Mouse (Mus musculus): ENCODE results near the gene Agap1. TPM values are rescaled to one million over a fixed set of nuclear protein-coding genes. Genes with fewer than 3 reads are reported as not detected.

The Agap1 gene
- polyA plus RNA-seq, 1 experiment from 2014 or later = 42.6 TPM

GRCm38 (mm10) chr1:89691096-89691495, 236.5 kb downstream of the Agap1 start:
- ATAC-seq (ENCODE audit: low FRiP score) = no peak
- H3K9ac ChIP-seq (replicated peaks) = no peak overlapping the region
- H3K4me2 ChIP-seq = no peak overlapping the region

DNA sequence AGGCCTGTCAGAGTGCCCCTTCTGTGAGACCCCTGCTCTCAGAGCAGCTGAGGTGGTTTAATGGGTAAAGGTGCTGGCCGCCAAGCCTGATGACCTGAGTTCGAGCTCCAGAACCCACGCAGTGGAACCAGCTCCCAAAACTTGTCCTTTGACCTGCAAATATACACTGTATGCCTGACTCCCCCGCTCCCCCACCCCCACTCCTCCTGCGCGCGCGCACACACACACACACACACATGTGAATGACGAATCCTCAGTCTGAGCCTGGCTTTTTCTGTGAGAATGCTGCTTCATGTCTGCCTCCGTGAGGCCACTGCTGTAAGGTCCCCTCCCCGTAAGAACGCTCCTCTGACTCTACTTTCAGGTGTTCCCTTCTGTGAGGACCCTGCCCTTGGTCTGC, 237.8 kb downstream of the Agap1 start:
- no peak for ATAC-seq (ENCODE audit: low FRiP score)

More at GRCm38 (mm10) chr1:89691096-89691495, 236.5 kb downstream of the Agap1 start:
- Histone ChIP-seq H3K4me1 (peaks cover 32% of the 10 kb centered on the region), H3K27me3 (replicated peaks) (no peaks in the 10 kb centered on the region), H3K36me3 (peaks cover 7% of the 10 kb centered on the region), H3K4me3 (replicated peaks) (no peak overlapping the region), H3K27ac (replicated peaks) (no peak overlapping the region), H3K9me3 (replicated peaks) (no peaks in the 10 kb centered on the region)
- 69% methylated on average over 1 of the region's 1 CpGs for WGBS

DNA sequence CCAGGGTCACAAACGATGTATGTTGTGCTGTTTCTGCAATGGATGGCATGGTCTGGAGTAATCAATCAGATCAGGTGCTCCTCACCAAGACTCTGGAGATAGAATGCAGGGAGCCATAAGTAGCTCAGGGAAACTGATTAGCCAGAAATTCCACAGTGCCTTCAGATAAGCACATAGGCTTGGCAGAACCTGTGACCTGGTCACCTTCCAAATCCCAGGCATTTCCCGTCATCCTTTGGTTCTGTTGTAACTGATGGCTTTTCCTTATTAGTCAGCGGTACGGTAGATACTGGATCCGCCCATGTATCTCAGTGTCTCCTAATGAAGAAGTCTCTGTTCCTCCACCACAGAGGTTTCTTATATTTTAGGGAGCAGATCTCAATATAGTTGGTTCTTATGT, 240.3 kb downstream of the Agap1 start:
- no peak overlapping the region for H3K4me3 ChIP-seq (replicated peaks)
- H3K36me3 ChIP-seq = peaks cover 6% of the 10 kb centered on the region
- no peaks in the 10 kb centered on the region for H3K9me3 ChIP-seq (replicated peaks)
- no peak overlapping the region for H3K9ac ChIP-seq (replicated peaks)
- no peak overlapping the region for H3K4me2 ChIP-seq
- WGBS = 96% methylated on average over 5 of the region's 5 CpGs
- H3K27me3 ChIP-seq (replicated peaks) = no peaks in the 10 kb centered on the region; the same call in 1 of the 2 replicates
- no peak overlapping the region for H3K27ac ChIP-seq (replicated peaks)
- ATAC-seq (ENCODE audit: low FRiP score) = no peak
- peaks cover 19% of the 10 kb centered on the region for H3K4me1 ChIP-seq

More for the DNA sequence above, 237.8 kb downstream of the Agap1 start:
- Histone ChIP-seq H3K9me3 (replicated peaks) (no peaks in the 10 kb centered on the region), H3K4me1 (peaks cover 30% of the 10 kb centered on the region), H3K4me2 (no peak overlapping the region), H3K27ac (replicated peaks) (no peak overlapping the region), H3K9ac (replicated peaks) (no peak overlapping the region), H3K4me3 (replicated peaks) (no peak overlapping the region), H3K36me3 (peaks cover 6% of the 10 kb centered on the region), H3K27me3 (replicated peaks) (no peaks in the 10 kb centered on the region)
- 93% methylated on average over 12 of the region's 12 CpGs for WGBS

- Histone ChIP-seq H3K27me3 (replicated peaks) (no peaks in the 10 kb centered on the region; the same call in none of the 2 replicates), H3K9ac (replicated peaks) (no peak overlapping the region), H3K9me3 (replicated peaks) (no peaks in the 10 kb centered on the region), H3K4me2 (no peak overlapping the region), H3K27ac (replicated peaks) (no peak overlapping the region), H3K4me3 (replicated peaks) (no peak overlapping the region), H3K36me3 (peaks cover 13% of the 10 kb centered on the region), H3K4me1 (peaks cover 32% of the 10 kb centered on the region)
- 87% methylated on average over 2 of the region's 2 CpGs for WGBS
- no peak for ATAC-seq (ENCODE audit: low FRiP score)
These were observed 242.6 kb downstream of the Agap1 start for GRCm38 (mm10) chr1:89697241-89697640.

- 34% methylated on average over 9 of the region's 9 CpGs for WGBS
- Histone ChIP-seq H3K4me3 (replicated peaks) (no peak overlapping the region), H3K9ac (replicated peaks) (no peak overlapping the region), H3K27ac (replicated peaks) (no peak overlapping the region), H3K4me2 (no peak overlapping the region), H3K9me3 (replicated peaks) (no peaks in the 10 kb centered on the region), H3K4me1 (peaks cover 53% of the 10 kb centered on the region), H3K27me3 (replicated peaks) (no peaks in the 10 kb centered on the region; the same call in none of the 2 replicates), H3K36me3 (peaks cover 11% of the 10 kb centered on the region)
- ATAC-seq (ENCODE audit: low FRiP score) = no peak
These were observed 245.6 kb downstream of the Agap1 start for GRCm38 (mm10) chr1:89700166-89700565.

DNA sequence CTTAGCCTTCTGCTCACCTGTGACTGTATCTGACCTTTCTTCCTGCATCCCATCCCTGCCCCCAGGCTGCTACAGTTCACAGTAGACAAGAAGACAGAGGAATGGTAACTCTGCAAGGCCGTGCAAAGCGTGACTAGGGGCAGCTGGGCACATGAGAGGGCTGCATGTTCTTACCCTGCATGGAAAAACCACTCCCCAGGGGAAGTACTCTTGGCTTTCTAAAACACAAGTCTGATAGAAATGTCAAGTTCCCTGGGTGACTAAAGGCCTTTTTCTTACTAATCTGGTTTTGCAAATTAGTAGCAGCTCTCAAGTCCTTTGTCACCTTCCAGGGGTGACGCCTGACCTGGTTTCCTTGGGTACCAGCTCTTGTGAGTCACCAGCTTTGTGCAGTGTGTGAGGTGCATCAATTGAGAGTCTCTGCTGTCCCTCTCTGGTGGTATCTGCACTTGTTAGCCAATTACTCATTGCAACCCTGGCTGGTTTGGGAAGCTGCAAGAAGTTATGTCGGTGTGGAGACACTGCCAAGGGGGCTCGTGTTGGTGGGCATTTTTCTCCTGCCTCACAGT, 246.6 kb downstream of the Agap1 start:
- no peak overlapping the region for H3K27ac ChIP-seq (replicated peaks)
- ATAC-seq (ENCODE audit: low FRiP score) = no peak
- 85% methylated on average over 5 of the region's 5 CpGs for WGBS

GRCm38 (mm10) chr1:89703294-89703693, 248.7 kb downstream of the Agap1 start:
- Histone ChIP-seq H3K4me2 (no peak overlapping the region), H3K4me1 (peaks cover 62% of the 10 kb centered on the region), H3K36me3 (peaks cover 7% of the 10 kb centered on the region), H3K4me3 (replicated peaks) (no peak overlapping the region), H3K9ac (replicated peaks) (no peak overlapping the region), H3K9me3 (replicated peaks) (no peaks in the 10 kb centered on the region), H3K27me3 (replicated peaks) (no peaks in the 10 kb centered on the region; the same call in none of the 2 replicates), H3K27ac (replicated peaks) (no peak overlapping the region)
- no peak for ATAC-seq (ENCODE audit: low FRiP score)
- whole genome bisulfite sequencing = 14% methylated on average over 13 of the region's 13 CpGs

More for the DNA sequence above, 246.6 kb downstream of the Agap1 start:
- Histone ChIP-seq H3K36me3 (peaks cover 7% of the 10 kb centered on the region), H3K9me3 (replicated peaks) (no peaks in the 10 kb centered on the region), H3K4me1 (peaks cover 53% of the 10 kb centered on the region), H3K4me3 (replicated peaks) (no peak overlapping the region), H3K27me3 (replicated peaks) (no peaks in the 10 kb centered on the region; the same call in none of the 2 replicates), H3K4me2 (no peak overlapping the region), H3K9ac (replicated peaks) (no peak overlapping the region)

- Histone ChIP-seq H3K9me3 (replicated peaks) (no peaks in the 10 kb centered on the region), H3K27ac (replicated peaks) (no peak overlapping the region), H3K4me2 (no peak overlapping the region), H3K9ac (replicated peaks) (no peak overlapping the region), H3K4me3 (replicated peaks) (no peak overlapping the region), H3K27me3 (replicated peaks) (no peaks in the 10 kb centered on the region; the same call in none of the 2 replicates), H3K4me1 (peaks cover 52% of the 10 kb centered on the region), H3K36me3 (peaks cover 11% of the 10 kb centered on the region)
- WGBS = 92% methylated on average over 6 of the region's 6 CpGs
- ATAC-seq (ENCODE audit: low FRiP score) = no peak
These were observed 251.1 kb downstream of the Agap1 start for GRCm38 (mm10) chr1:89705670-89706069.

GRCm38 (mm10) chr1:89706862-89707261, 252.3 kb downstream of the Agap1 start:
- H3K4me3 ChIP-seq (replicated peaks) = no peak overlapping the region
- H3K27me3 ChIP-seq (replicated peaks) = no peaks in the 10 kb centered on the region; the same call in 1 of the 2 replicates
- no peak overlapping the region for H3K9ac ChIP-seq (replicated peaks)
- H3K27ac ChIP-seq (replicated peaks) = no peak overlapping the region
- no peak for ATAC-seq (ENCODE audit: low FRiP score)
- H3K4me1 ChIP-seq = peaks cover 41% of the 10 kb centered on the region
- no peak overlapping the region for H3K4me2 ChIP-seq
- WGBS = 83% methylated on average over 2 of the region's 2 CpGs
- peaks cover 5% of the 10 kb centered on the region; the same call in 1 of the 2 replicates for H3K36me3 ChIP-seq
- no peaks in the 10 kb centered on the region for H3K9me3 ChIP-seq (replicated peaks)

DNA sequence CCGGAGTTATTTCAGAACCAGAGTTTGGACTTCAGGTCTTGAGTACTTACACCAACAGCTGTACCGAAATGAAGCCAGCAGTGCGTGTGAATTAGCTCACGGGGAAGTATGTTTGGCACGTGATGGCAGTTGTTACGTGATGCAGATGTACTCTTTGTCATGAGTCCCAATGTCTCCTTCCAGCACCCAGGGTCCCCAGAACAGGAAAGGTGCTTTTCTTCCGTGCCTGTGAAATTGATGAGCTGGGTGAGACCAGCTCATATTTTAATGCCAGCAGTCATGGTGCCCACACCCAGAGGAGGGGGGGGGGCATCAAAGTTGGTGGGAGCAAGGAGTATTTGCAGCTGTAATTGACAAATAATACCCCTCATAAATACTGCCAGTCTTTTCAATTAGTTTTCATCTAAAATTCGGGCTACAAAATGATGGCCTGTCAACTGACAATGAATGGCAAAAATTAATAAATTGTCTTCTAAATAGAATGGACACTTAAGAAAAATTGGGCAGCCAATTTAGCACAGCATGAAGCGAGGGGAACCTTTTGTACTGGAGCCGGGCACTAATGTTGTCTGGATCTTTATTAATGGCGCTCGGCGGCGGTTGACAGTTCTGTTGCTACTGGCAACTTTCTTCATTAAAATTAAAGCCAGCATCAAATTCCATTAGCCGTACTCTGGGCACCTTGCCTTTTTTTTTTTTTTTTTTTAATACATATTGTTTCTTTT, 253.3 kb downstream of the Agap1 start:
- H3K27ac ChIP-seq (replicated peaks) = no peak overlapping the region

GRCm38 (mm10) chr1:89709824-89710223, 255.2 kb downstream of the Agap1 start:
- peaks cover 5% of the 10 kb centered on the region; the same call in 1 of the 2 replicates for H3K36me3 ChIP-seq
- H3K4me1 ChIP-seq = peaks cover 29% of the 10 kb centered on the region
- 44% methylated on average over 5 of the region's 5 CpGs for WGBS
- no peaks in the 10 kb centered on the region; the same call in 1 of the 2 replicates for H3K27me3 ChIP-seq (replicated peaks)
- no peaks in the 10 kb centered on the region for H3K9me3 ChIP-seq (replicated peaks)
- no peak overlapping the region for H3K4me2 ChIP-seq
- no peak for ATAC-seq (ENCODE audit: low FRiP score)
- H3K27ac ChIP-seq (replicated peaks) = no peak overlapping the region
- H3K9ac ChIP-seq (replicated peaks) = no peak overlapping the region
- no peak overlapping the region for H3K4me3 ChIP-seq (replicated peaks)

More for the DNA sequence above, 253.3 kb downstream of the Agap1 start:
- Histone ChIP-seq H3K9me3 (replicated peaks) (no peaks in the 10 kb centered on the region), H3K27me3 (replicated peaks) (no peaks in the 10 kb centered on the region; the same call in 1 of the 2 replicates), H3K36me3 (peaks cover 5% of the 10 kb centered on the region; the same call in 1 of the 2 replicates), H3K9ac (replicated peaks) (no peak overlapping the region), H3K4me1 (peaks cover 30% of the 10 kb centered on the region), H3K4me2 (no peak overlapping the region), H3K4me3 (replicated peaks) (no peak overlapping the region)
- WGBS = 33% methylated on average over 15 of the region's 15 CpGs
- no peak for ATAC-seq (ENCODE audit: low FRiP score)

- Histone ChIP-seq H3K36me3 (peaks cover 5% of the 10 kb centered on the region; the same call in 1 of the 2 replicates), H3K4me2 (no peak overlapping the region), H3K9ac (replicated peaks) (no peak overlapping the region), H3K27me3 (replicated peaks) (no peaks in the 10 kb centered on the region), H3K27ac (replicated peaks) (no peak overlapping the region), H3K4me3 (replicated peaks) (no peak overlapping the region), H3K9me3 (replicated peaks) (no peaks in the 10 kb centered on the region), H3K4me1 (peaks cover 33% of the 10 kb centered on the region)
- ATAC-seq (ENCODE audit: low FRiP score) = no peak
- 40% methylated on average over 5 of the region's 5 CpGs for WGBS
These were observed 259.1 kb downstream of the Agap1 start for GRCm38 (mm10) chr1:89713681-89714080.

Measured in neural tube, embryonic 15.5 days (tissue).